Mouse (Mus musculus): ENCODE results near the gene Zfp710.
A peak's percentile ranks its signal among the peaks of the same experiment; 100 is the strongest.

The Zfp710 gene

DNA sequence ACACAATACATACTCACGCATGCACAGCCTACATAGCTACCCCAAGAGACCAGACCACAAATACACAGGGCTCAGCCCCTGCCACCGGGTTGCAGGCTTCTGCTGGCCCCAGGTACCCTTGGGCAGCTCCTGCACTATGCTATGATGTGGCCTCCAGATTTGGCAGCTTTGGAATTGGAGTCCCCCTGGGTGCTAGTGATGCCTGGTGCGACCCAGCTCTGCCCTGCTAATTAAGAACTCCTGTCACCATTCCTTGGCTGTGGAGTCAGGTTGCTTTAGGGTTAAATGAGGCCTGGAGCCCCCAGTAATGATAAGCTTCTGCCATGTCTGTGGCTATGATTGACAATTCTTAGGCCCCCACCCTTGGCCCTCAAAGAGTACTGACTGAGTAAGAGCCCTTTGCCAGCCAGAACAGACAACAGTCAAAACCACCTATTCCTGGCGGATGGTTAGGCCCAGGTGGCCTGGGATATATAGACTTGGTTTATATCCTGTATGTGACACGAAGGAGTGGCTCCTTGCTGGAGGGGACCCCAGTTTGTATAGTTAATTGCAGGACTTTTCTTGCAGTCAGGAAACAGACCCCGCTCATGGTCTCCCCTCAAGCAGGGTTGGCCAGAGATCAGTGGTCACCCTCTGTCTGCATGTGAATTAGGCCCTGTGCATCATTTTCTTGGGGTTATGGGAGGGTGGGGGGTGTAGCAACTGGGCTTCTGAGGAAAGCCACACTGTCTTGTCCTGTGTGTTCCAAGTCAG lies 52.5 kb downstream of the Zfp710 start:
- no peak for DNase-seq (ENCODE audit: low spot score in 2 of 2)

DNA sequence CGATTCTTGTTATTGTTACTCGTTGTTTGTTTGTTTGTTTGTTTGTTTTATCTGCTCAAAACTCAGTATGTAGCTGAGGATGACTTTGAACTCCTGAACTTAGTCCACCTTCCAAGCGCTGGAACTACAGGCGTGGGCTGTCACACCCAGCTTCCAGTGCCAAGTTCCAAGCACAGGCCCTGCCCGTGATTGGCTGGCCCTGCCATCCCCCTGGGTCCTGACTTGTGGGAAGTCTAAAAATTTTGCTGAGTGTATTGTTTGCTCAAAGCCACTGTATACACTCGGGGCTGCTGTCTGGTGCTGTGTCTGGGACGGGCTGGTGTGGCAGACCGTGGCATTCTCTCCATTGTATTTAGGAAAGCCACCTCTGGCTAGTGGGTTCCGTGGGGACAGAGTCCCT lies 53.2 kb downstream of the Zfp710 start:
- DNase-seq (ENCODE audit: low spot score in 2 of 2): no peak

GRCm38 (mm10) chr7:80078792-80079301 lies 54.2 kb downstream of the Zfp710 start:
- DNase-seq (ENCODE audit: low spot score in 2 of 2): peak in 1 of 2 experiments; percentile 53

- DNase-seq (ENCODE audit: low spot score in 2 of 2): no peak
Observed at GRCm38 (mm10) chr7:80081586-80082554, 57.3 kb downstream of the Zfp710 start.

GRCm38 (mm10) chr7:80084484-80084931 lies 59.9 kb downstream of the Zfp710 start:
- DNase-seq (ENCODE audit: low spot score in 2 of 2): no peak

- no peak for DNase-seq (ENCODE audit: low spot score in 2 of 2)
Observed at GRCm38 (mm10) chr7:80085970-80086715, 61.5 kb downstream of the Zfp710 start.

GRCm38 (mm10) chr7:80088191-80088590 lies 63.6 kb downstream of the Zfp710 start:
- DNase-seq (ENCODE audit: low spot score in 2 of 2): no peak

DNA sequence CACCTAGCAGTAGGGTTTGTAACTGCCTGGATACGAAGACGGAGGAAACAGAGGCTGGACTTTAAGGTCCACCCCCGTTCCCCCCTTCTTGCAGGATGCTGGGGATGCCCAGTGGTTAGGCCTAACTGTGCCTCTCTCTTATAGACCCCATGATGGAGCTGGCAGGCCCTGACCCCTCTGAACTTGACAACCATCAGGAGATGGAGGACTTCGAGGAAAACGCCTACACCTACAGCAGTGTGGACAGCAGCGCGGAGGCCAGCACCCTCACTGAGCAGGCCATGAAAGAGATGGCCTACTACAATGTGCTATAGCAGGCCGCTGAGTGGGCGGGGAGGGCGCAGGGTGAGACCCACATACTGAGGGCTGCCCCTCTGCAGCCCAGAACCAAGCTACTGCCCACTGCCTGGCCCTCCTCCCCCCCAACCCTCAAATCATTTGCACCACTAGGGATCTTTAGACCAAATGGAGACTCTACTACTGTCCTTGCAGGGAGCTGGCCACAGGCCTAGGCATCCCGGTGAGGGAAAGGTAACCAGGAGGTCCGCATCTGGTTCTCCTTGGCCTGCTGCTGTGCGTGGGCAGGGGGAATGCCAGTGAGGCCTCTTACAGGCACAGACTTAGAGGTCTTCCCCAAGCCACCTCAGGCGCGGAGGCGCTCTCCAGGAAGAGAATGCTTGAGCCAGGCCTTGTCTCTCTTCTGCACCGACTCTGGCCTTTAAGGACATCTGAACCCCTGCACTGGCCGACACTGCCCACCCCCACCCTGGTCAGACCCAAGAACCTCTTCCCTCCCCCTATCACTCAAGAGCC lies 65.8 kb downstream of the Zfp710 start:
- DNase-seq (ENCODE audit: low spot score in 2 of 2): no peak

GRCm38 (mm10) chr7:80091004-80091865 lies 66.6 kb downstream of the Zfp710 start:
- no peak for DNase-seq (ENCODE audit: low spot score in 2 of 2)

DNA sequence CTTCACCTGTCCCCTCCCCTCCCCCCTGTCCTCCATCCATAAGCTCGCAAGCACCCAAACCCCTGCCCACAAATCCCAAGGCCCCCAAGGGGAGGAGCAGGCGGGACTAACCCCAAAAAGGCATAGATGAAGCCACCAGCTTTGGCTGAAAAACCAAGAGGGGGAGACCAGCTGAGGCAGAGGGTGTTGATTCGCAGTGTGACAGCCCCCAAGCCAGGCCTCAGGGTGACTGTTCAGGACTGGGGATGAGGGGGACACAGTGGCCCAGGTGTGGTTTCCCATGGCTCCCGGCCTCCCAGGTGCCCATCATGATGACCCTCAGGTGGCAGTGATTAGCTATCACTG lies 67.2 kb downstream of the Zfp710 start:
- DNase-seq (ENCODE audit: low spot score in 2 of 2): no peak

GRCm38 (mm10) chr7:80092351-80093046 lies 67.9 kb downstream of the Zfp710 start:
- peak; percentile 55 to 74 for DNase-seq (ENCODE audit: low spot score in 2 of 2)

GRCm38 (mm10) chr7:80094481-80094880 lies 69.9 kb downstream of the Zfp710 start:
- DNase-seq (ENCODE audit: low spot score in 2 of 2): no peak

DNA sequence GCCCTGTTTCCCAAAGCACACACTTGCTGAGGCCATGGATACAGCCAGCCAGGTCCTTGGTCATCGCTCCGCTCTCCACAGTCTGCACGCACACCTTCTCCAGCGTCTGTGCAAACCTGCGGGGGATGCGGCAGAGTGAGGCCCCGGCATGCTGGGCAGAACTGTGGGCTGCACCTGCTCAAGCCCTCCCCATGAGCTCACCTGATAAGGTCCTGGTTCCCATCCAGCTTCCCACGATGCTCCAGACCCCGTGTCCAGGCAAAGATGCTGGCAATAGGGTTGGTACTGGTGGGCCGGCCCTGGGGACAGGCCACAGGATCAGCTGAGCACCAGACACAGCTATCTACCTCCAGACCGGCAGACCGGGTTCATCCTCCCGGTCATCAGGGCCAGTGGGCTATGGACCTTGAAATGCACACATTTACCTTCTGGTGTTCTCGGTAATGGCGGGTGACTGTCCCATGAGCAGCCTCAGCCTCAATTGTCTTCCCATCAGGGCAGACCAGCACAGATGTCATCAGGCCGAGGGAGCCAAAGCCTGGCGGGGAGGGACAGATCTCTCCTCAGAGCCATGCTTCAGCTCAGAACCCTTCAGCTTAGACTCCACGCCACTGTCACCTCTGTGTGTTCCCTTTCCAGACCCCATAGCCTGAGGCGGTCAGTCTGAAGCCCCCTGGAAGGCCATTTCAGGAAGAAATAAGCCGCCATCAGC lies 71.1 kb downstream of the Zfp710 start:
- DNase-seq (ENCODE audit: low spot score in 2 of 2): no peak

- no peak for DNase-seq (ENCODE audit: low spot score in 2 of 2)
Observed at GRCm38 (mm10) chr7:80098389-80098976, 73.9 kb downstream of the Zfp710 start.

DNA sequence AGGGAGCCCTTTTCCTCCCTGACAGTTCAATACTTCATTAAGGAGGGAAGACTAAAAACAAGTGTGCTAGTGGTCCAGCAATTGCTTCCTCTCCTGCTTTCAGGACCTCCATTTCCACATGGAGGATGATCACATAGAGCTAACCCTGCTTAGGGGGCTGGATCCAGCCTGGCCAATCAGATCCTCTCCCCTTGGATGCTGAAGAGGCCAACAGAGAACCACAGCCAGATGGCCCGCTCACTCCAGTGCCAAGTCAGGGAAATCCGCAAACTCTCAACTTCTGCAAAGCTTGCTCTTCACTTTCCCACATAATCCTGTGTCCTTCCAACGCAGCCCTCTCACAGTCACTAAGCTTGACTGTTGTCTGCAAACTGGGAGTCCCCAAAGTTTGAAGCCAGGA lies 78.7 kb downstream of the Zfp710 start:
- no peak for DNase-seq (ENCODE audit: low spot score in 2 of 2)

GRCm38 (mm10) chr7:80105637-80106390 lies 81.2 kb downstream of the Zfp710 start:
- no peak for DNase-seq (ENCODE audit: low spot score in 2 of 2)

GRCm38 (mm10) chr7:80106441-80106840 lies 81.8 kb downstream of the Zfp710 start:
- DNase-seq (ENCODE audit: low spot score in 2 of 2): no peak
